Mouse (Mus musculus) mesoderm, embryonic 11.5 days (tissue): ENCODE data around the gene Ccdc170.
"Not testable (repeated sequence)": the region's sequence is repeated elsewhere in the genome, so short reads cannot be mapped to it uniquely, and the experiment has no call there.

Source experiments
- DNase-seq: peaks from one replicate; pipeline ENCODE4 v3.0.0-alpha.2; 2012; ENCODE audit warnings: low read depth, low spot score

Ccdc170 gene

DNA sequence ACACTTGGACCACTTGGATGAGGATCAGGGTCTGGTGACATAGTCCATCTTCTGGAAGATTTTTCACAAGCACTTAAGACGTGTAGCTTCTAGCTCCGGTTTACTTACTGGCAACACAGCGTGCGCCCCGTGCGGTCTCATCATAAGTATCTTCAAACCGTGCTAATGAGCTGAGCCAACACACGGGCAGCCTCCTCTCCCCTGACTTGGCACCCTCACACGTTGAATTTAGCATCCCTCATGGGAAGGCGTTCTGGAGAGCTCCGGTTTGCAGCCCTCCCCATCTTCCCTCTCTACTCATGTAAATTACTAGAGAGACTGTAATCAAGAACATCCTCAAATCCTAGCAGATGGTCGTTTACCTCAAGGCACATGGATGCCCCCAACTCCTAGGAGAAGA, 116.6 kb downstream of the Ccdc170 start:
- DNase-seq: no peak

DNA sequence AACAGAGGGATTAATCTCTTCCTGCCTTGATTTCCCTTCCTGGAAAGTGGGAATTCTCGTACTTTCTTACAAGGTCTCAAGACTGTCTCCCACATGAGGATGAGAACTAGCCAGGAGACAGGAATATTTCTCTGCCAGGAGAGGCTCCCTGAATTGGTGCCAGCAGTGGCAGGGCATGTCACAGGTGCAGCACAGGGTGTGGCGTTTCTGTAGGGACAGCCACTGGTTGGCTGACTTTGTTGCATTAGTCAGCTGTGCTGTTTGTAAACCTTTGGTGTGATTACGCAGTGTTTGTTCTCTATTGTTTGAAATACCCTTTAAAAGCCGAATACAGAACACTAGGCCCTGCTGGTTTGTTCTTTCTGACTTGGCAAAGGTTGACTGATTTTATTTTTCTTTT, 117.3 kb downstream of the Ccdc170 start:
- no peak for DNase-seq

DNA sequence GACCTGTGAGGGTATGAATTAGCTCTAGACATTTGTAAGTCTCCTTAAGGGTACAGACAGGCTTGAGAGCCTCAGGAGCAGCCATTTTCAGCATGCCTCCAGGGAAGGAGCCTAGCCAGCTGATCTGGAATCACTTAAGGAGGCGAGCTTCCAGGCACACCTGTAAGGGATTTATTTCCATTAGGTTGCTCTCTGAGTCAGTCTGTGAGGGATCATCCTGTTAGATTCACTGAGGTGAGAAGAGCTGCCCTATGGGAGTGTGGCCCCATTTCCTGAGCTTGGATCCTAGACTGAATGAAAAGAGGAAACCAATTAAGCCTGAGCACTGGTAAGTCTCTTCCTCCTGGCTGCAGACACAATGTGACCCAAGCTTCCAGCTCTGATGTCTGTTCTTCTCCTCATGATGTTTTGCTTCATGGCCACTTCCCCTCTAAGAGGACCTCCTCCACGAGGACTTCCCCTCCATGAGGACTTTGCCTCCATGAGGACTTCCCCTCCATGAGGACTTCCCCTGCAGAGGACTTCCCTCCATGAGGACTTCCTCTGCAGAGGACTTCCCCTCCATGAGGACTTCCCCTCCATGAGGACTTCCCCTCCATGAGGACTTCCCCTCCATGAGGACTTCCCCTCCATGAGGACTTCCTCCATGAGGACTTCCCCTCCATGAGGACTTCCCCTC, 118.6 kb downstream of the Ccdc170 start:
- no peak for DNase-seq

DNA sequence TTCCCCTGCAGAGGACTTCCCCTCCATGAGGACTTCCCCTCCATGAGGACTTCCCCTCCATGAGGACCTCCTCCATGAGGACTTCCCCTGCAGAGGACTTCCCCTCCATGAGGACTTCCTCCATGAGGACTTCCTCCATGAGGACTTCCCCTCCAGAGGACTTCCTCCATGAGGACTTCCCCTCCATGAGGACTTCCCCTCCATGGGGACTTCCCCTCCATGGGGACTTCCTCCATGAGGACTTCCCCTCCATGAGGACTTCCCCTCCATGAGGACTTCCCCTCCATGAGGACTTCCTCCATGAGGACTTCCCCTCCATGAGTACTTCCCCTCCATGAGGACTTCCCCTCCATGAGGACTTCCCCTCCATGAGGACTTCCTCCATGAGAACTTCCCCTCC, 119.3 kb downstream of the Ccdc170 start:
- DNase-seq: not testable (repeated sequence)

DNA sequence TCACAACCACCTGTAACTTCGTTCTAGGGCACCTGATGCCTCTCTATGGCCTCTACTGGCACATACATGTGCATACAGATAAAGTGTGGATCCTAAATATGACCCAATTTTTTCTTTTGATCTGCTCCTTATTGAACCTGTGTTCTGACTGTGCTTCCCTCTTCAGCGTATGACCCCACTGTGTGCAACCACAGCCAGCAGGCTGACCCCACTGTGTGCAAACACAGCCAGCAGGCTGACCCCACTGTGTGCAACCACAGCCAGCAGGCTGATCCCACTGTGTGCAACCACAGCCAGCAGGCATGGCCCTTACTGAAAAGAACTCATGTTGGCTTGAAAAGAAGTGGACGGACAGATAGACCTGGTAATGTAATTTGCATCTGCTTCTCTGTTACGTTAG, 120.2 kb downstream of the Ccdc170 start:
- DNase-seq: no peak

DNA sequence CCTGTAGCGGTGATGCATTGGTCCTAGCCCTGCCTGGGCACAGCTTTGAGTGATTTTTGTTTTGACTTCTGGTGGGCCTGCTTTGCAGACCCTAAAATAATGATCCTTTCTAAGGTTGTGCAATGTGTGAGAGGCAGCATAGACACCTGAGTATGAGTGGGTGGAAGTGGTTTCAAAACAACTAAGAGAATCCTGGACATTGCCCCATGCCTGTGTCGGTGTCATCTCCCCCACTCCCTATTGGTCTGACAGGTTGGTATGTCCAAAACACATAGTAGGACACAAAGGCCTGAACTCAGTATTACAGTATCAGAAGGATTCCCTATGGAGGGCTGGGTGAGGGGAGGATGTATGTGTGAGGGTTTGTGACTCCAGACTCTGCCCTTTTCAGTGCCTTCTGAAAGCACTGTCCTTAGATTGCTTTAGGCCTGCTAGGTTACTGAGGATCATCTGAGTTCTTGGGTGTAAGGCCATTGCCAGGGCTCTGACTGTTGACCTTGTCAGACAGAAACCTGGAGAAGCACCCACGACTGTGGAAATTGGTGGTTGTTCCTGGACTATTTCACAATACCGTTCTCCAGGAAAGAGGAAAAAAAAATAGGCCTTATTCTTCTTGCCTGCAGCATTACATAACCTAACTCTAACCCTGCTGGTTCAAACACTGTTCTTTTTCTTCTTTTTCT, 122.4 kb downstream of the Ccdc170 start:
- no peak for DNase-seq

DNA sequence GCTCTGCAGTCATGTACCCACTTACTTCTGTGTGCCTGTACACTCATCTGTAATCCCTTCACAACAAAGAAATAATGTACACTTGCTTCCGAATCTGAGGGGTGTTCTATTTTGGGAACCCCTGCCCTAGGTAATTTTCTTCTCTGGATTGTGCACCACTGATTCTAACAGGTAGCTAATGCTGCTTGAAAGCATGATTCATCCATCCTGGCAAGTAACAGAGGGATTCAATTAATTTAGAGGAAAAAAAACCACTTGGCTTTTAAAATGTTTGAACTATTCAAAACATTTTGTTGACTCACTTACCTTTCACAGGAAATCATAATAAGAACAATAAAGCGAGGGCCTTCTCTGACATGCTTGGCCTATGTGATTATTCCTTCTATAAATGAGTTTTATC, 127.9 kb downstream of the Ccdc170 start:
- no peak for DNase-seq

DNA sequence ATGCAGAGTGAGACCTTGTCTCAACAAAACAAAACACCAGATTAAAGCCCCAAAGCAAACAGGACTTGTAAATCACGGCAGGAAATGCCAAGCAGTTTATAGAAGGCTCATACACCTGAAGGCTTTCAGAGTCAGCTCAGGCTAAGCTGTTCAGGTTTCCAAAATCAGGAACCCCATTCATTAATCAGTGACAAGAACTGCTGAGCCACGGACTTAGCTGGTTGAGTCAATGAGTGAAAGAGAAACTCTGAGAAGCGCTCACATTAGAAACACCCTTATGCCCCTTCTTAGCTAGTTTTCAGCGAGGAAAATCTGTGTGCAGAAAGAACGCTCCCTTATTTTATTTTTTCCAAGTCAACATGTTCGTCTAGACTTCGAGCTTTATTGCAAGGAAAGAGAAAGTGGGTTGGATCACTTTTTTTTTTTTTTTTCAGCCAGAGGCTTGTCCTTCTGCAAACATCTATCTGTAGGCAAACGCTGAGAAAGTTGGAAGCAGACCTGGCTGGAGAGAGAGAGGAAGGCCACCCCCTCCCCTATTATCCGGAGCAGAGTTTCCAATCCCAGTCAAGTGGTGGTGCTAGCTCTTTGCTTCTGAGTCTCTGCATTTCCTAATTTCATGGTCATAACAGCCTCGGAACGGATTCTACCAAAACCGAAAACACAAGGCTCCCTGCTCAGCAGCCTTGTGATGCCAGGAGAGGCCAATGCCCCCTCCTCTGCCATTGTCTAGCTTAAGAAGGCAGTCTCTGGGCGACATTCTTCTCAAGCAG, 129.3 kb downstream of the Ccdc170 start, which contains the start of gene Esr1:
Gene Esr1, plus strand, starts transcription at position 208 of the 770 bp plus-strand sequence.
- no peak for DNase-seq
